Mouse (Mus musculus) inflammation-experienced regulatory T-cells, adult 6 months (primary cell): ENCODE measurements around the gene B3gnt6. TPM values are rescaled to one million over a fixed set of nuclear protein-coding genes. Genes with fewer than 3 reads are reported as not detected.
"Not testable (repeated sequence)": the region's sequence is repeated elsewhere in the genome, so short reads cannot be mapped to it uniquely, and the experiment has no call there.

Experiments
- ATAC-seq: one replicate; pipeline ENCODE4 v1.8.0; 2017
- polyA plus RNA-seq, 3 experiments: library from polyadenylated mRNA; unstranded; fragments of 100-300 nt; shearing (Covaris generic); gene quantifications; one replicate each; pipeline ENCODE4 v1.2.1; 2017

Gene B3gnt6
- polyA plus RNA-seq, result under 1 TPM in 1 of 3 experiments, not detected in 2; 0.13 TPM

DNA sequence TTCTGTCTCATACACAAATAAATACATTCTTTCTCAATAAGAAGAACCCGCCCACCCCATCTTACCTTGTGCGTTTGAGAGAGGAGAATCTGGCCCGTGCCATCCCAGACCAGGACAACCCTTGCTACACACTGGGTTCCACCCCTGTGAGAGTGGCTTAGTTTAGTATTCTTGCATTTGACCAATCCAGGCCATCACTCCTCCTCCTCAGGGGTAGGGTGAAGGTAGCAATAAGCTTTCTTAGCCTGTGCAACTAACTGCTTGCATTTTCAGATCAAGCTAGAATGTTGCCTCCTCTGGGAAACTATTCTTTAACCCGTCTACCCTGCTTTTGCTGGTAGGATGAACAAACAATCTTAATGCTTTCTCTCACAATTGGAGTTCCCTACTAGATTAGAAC, at the start of gene B3gnt6:
Gene B3gnt6, minus strand, starts transcription at position 101 of the 400 bp plus-strand sequence.
- ATAC-seq, result no peak

GRCm38 (mm10) chr7:98236686-98237359, 37.5 kb upstream of the B3gnt6 start:
- no peak for ATAC-seq

DNA sequence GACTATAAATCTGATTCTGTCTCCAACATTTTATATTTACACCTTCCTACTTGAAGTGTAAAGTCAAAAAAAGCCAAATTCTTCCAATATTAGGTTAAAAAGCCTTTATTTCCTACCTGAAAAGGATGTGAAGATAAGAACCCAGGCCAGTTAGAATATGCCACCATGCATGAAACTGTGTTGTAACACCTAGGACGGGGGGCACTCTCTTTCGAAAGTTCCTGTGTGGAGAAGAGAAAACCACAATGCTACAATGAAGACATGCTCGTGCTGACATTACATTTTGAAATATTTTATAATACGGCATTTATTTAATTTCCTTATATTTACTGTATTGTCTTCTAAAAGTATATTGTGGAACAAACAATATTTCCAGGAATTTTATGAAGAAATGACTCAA, 24.5 kb upstream of the B3gnt6 start:
- no peak for ATAC-seq

DNA sequence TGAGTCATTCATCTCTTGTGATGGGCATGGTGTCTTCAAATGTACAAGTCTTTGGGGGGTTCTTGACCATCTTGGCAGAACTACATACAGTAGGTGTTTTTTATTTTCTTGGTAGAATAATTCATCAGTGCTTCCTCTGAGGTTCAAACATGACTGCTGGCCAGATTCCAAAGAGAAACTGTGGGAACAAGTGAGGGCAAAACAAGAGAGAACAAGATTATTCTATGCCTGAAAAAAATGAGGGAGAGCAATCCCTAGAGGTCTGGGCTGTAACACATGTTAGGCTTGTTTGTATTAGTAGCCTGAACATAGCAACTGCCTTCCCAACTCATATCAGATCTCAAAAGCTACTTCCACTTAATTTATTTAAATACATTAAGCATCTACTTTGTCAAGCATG, 17.4 kb upstream of the B3gnt6 start:
- no peak for ATAC-seq

GRCm38 (mm10) chr7:98202946-98203345, 3.7 kb upstream of the B3gnt6 start:
- no peak for ATAC-seq

- no peak for ATAC-seq
Measured at GRCm38 (mm10) chr7:98201493-98202028, 2.3 kb upstream of the B3gnt6 start.

DNA sequence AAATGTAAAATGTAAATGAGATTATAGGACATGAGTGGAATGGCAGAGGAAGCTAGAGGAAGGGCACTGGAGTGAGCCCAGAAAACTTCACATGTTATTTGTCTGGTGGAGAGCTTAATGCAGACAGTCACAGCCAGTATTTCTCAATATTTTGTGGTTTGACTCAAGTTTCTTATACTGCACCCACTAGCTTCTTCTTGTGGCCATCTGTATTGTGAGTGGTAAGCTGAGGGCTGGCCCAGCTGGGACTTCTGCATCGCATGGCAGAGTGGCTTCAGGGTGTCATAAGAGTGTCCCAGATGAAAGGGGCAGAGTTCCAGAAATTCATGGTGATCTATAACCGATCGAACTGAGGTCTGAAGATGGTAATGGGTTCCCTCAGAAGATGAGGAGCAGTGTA, 1.1 kb upstream of the B3gnt6 start:
- ATAC-seq, result no peak

GRCm38 (mm10) chr7:98195151-98195801, 4.0 kb downstream of the B3gnt6 start:
- no peak for ATAC-seq

GRCm38 (mm10) chr7:98194026-98194792, 5.1 kb downstream of the B3gnt6 start:
- peak; percentile 52 for ATAC-seq

DNA sequence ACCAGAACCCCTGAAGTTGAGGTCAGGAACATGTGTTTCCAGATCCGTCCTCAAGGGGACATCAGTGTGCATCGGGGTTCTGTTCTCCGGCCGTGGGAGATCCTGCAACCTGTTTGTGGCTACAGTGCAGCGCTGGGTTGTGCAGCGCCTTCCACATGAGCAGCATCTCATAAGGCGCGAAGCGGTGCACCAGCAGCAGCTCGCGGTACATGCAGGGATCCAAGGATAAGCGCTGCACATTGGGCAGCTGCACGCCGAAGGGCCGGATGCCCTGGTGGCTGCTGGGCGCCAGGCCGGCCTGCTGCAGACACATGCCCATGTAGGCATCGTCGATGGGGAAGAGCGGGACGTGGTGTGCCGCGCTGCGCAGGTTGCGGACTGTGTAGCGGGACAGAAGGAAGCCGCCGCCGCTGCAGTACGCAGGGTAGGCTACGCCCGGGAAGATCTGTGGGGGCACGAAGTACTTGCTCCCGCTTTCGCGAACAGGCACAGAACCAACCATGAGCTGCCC, 5.7 kb downstream of the B3gnt6 start:
- peak; percentile 57 for ATAC-seq

GRCm38 (mm10) chr7:98191571-98192250, 7.6 kb downstream of the B3gnt6 start:
- ATAC-seq, result no peak

DNA sequence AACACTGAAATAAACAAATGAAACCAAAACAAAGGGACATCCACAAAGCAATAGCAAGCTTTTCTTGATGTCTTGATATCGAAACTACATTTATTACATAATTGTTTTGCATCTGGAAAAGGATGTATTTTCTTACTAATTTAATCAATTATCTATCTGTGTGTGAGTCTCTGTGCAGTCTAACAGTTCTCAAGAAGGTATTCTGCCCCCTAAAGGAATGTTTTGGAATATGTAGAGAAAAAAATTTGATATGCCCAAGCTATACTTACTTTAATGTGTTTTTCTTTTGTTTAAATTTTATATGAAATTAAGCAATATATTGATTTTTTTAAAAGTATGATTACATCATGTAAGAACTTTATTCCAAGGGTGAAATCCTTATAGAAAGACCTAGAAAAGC, 8.7 kb downstream of the B3gnt6 start:
- ATAC-seq, result no peak

GRCm38 (mm10) chr7:98189745-98190144, 9.5 kb downstream of the B3gnt6 start:
- no peak for ATAC-seq

GRCm38 (mm10) chr7:98188680-98189079, 10.6 kb downstream of the B3gnt6 start:
- ATAC-seq, result no peak

DNA sequence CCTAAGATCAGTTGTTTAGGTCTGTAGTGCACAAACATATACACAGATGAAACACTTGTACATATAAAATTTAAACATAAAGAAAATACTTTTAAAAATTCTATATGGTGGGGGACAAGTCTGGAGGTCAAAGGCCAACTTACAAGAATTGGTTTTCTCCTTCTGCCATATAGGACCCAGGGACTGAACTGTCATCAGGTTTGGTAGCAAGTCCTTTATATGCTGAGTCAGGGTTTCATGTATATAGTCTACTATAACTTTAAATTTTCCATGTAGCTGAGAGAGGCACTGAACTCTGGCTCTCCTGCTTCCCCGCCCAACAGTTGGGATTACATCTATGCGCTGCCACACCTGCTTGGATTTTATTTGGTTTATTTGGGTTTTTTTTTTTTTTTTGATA, 11.0 kb downstream of the B3gnt6 start:
- no peak for ATAC-seq

GRCm38 (mm10) chr7:98187332-98187731, 11.9 kb downstream of the B3gnt6 start:
- not testable (repeated sequence) for ATAC-seq

DNA sequence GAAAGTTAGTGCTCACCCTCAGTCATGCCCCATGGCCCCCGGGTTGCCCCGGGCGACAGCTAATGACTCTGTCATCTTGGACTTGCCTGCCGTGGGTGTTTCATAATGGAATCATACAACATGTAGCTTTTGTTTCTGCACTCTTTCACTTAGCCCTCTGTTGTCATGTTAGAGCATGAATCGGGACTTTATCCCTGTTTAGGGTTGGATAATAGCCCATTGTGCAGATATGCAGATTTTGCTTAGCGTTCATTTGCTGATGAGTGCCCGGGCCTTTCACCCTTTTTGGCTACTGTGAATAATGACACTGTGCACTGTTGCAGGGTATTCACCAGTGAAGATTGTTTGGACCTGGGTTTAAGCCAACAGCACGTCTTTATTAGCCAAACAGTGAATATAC, 12.6 kb downstream of the B3gnt6 start:
- ATAC-seq, result no peak

- ATAC-seq, result no peak
Measured at GRCm38 (mm10) chr7:98185326-98185725, 14.0 kb downstream of the B3gnt6 start.

DNA sequence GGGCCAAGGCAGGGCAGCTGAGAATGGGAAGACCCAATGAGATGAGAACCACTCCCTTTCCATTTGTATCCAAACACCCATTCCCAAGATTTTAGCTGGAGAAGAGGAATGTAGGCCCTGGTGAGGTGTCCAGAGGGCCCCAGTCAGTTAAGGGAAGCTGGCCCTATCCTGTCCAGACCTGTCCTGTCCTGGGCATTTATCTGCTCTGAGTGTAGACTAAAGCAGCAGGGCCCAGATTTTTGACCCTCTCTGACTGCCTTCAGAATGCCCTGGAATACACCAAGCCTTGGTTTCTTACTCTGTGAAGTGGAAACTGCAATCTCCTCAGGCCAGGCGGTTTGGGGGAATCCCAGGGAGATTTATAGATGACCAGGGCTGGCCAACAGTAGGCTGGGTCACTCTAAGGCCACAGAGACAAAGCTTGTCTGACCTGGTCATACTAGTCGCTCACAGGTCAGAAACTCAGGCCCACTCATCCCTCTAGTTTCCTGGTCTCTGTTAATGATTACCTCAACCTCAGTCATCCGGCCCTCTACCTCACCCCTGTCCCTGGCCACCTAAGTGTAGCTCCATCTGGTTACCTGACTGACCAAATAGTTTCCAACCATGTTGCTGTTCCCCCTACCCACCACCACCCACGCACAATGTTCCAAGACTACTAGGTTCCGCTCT, 20.6 kb downstream of the B3gnt6 start:
- ATAC-seq, result no peak

- ATAC-seq, result peak; percentile 85
Measured at GRCm38 (mm10) chr7:98177929-98178559, 21.2 kb downstream of the B3gnt6 start, which contains the start of gene Capn5. Gene Capn5, minus strand, starts transcription at chr7:98178274.

- ATAC-seq, result no peak
Measured at GRCm38 (mm10) chr7:98177566-98177928, 21.7 kb downstream of the B3gnt6 start.
